Mouse (Mus musculus): Measurements from ENCODE around the gene Asap3. TPM values are rescaled to one million over a fixed set of nuclear protein-coding genes. Genes with fewer than 3 reads are reported as not detected.

The Asap3 gene
- polyA plus RNA-seq (2015; fragmentation: Illumina TruSeq; extraction: RNeasy Lipid Tissue Mini Kit (QIAGEN cat#74804); ENCODE audit: insufficient read depth, low read depth, low replicate concordance): 5.5 TPM

DNA sequence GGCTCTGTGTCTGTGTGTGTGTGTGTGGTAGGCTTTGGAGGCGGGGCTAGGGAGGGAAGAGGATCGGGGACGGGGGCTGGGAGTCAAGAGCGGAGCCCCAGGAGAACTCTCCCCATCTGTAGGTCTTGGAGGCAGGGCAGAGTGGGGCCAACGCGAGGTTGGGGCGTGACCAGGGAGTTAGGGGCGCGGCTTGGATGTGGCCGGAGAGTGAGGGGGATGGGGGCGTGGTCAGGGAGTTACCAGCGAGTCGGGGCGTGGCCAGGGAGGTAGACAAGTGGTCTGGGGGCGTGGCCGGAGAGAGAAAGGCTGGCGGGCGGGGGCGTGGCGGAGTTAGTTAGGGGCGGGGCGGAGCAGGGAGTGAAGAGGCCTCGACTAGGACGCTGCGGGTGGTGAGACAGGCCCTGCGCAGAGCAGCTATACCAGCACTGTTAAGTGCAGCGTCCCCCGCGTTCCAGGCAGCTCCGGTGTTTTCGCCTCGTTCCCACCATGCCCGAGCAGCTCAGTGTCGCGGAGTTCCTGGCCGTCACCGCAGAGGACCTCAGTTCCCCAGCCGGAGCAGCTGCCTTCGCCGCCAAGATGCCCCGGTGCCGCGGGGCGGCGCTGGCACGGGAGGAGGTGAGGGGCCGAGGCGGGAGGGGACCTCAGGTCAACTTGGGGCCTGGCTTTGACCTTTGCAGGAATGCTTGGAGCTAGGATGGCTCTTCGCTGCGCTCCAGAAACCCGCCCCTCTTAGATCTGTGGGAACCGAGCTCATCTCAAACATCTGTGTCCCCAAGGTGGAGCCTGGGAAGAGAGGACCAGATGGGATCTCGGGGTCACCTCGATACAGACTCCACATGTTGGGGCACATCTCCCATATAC lies at the start of gene Asap3:
TSS of gene Asap3 (plus strand) at position 333 of the 861 bp plus-strand sequence.

DNA sequence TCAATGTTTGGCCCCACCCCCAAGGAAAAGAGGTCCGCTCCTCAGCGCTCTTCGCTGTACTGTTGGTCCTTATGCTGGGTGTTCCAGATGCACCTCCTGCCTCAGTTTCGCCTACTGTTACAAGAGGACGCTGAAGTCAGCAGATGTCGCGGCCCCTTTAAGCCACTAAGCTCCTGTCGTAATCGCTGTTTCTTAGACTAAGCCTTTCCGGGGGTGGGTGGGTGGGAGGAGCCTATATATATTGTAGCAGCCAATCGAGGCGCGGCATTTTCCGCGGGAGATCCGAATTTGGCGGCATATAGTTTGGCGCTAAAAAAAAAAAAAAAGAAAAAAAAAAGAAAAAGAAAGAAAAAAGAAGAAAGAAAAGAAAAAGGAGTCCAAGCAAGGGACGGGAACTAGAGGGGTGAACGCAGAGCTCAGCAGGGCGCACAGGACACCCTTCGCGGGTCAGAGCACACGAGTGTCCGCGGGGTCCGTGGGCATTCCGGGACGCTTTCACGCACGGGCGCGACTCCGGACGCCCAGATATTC lies 34.1 kb upstream of the Asap3 start, which contains the start of gene E2f2:
TSS of gene E2f2 (plus strand) at position 384 of the 531 bp plus-strand sequence.

DNA sequence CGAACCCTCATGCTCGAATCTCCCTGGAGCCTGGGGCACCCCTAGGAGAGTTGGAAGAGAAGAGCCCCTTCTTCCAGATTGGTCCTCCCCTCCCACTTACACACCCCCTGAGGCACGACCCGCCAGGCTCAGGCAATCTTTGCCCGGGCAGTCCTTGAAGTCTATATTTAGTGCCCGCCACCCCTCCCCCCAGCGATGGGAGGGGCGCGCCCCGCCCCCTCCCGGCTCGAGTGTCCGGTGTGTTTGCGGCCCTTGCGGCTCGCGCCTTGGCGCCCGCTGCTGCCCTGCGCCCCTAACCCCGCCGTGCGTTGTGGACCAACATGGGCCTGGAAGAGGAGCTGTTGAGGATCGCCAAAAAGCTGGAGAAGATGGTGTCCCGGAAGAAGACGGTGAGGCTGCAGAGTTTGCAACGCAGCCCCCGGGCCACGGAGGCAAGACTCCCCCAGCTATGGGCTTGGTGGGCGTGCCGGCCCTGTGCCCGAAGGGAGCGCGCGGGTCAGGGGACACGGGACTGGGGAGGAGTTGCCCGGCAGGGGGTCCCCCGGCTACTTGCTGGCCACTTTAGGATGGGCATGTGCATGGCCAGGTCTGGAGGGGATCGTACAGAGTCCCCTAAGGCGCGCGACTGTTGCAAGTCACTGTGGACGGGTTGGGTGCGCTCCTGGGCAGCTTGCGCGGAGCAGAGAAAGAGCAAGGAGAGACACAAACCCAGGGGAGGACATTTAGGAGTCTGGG lies 41.7 kb downstream of the Asap3 start, which contains the start of gene Tcea3:
TSS of gene Tcea3 (plus strand) at position 1 of the 735 bp plus-strand sequence.

DNA sequence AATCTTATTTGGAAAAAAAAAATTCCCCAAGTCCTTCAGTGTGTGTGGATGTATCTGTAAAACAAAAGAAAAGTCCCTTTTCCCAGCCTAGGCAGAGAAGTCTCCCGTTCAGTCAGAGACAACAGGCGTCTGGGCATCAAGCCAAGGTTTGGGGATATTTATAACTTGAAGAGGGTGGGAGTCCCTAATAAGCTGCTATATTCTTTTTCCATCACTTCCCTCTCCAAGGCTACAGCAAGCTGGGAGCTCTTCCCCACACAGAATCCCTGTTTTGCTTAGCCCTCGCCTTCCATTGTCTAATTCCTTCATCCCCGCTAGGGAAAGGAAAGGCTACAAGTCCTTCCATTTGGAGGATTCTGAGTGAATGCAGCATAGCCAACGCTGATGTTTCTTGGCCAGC lies 78.3 kb downstream of the Asap3 start, which contains the start of gene Zfp46:
TSS of gene Zfp46 (plus strand) at position 229 of the 400 bp plus-strand sequence.

Other genes starting within 250 kb of the Asap3 start
- 15.9 TPM for gene Gale, start 242.6 kb upstream of the Asap3 start, polyA plus RNA-seq (2015; fragmentation: Illumina TruSeq; extraction: RNeasy Lipid Tissue Mini Kit (QIAGEN cat#74804); ENCODE audit: insufficient read depth, low read depth, low replicate concordance)
- 28.8 TPM for gene Lypla2, start 233.7 kb upstream of the Asap3 start, polyA plus RNA-seq (2015; fragmentation: Illumina TruSeq; extraction: RNeasy Lipid Tissue Mini Kit (QIAGEN cat#74804); ENCODE audit: insufficient read depth, low read depth, low replicate concordance)
- 6.3 TPM for gene Pithd1, start 219.1 kb upstream of the Asap3 start, polyA plus RNA-seq (2015; fragmentation: Illumina TruSeq; extraction: RNeasy Lipid Tissue Mini Kit (QIAGEN cat#74804); ENCODE audit: insufficient read depth, low read depth, low replicate concordance)
- 6.1 TPM for gene Eloa, start 184.6 kb upstream of the Asap3 start, polyA plus RNA-seq (2015; fragmentation: Illumina TruSeq; extraction: RNeasy Lipid Tissue Mini Kit (QIAGEN cat#74804); ENCODE audit: insufficient read depth, low read depth, low replicate concordance)
- gene Rpl11, start 152.9 kb upstream of the Asap3 start, polyA plus RNA-seq (2015; fragmentation: Illumina TruSeq; extraction: RNeasy Lipid Tissue Mini Kit (QIAGEN cat#74804); ENCODE audit: insufficient read depth, low read depth, low replicate concordance): 367 TPM
- 40.0 TPM for gene Id3, start 62.9 kb upstream of the Asap3 start, polyA plus RNA-seq (2015; fragmentation: Illumina TruSeq; extraction: RNeasy Lipid Tissue Mini Kit (QIAGEN cat#74804); ENCODE audit: insufficient read depth, low read depth, low replicate concordance)
- 0.87 TPM for gene E2f2, start 34.0 kb upstream of the Asap3 start, polyA plus RNA-seq (2015; fragmentation: Illumina TruSeq; extraction: RNeasy Lipid Tissue Mini Kit (QIAGEN cat#74804); ENCODE audit: insufficient read depth, low read depth, low replicate concordance)
- 8.2 TPM for gene Tcea3, start 41.4 kb downstream of the Asap3 start, polyA plus RNA-seq (2015; fragmentation: Illumina TruSeq; extraction: RNeasy Lipid Tissue Mini Kit (QIAGEN cat#74804); ENCODE audit: insufficient read depth, low read depth, low replicate concordance)
- gene Zfp46, start 78.3 kb downstream of the Asap3 start, polyA plus RNA-seq (2015; fragmentation: Illumina TruSeq; extraction: RNeasy Lipid Tissue Mini Kit (QIAGEN cat#74804); ENCODE audit: insufficient read depth, low read depth, low replicate concordance): 2.1 TPM
- 15.1 TPM for gene Hnrnpr, start 104.6 kb downstream of the Asap3 start, polyA plus RNA-seq (2015; fragmentation: Illumina TruSeq; extraction: RNeasy Lipid Tissue Mini Kit (QIAGEN cat#74804); ENCODE audit: insufficient read depth, low read depth, low replicate concordance)
- gene Htr1d, start 217.2 kb downstream of the Asap3 start, polyA plus RNA-seq (2015; fragmentation: Illumina TruSeq; extraction: RNeasy Lipid Tissue Mini Kit (QIAGEN cat#74804); ENCODE audit: insufficient read depth, low read depth, low replicate concordance): not detected

All from pancreas, adult 10 weeks (tissue).